Mouse (Mus musculus) layer of hippocampus, adult 18-20 months (tissue): ENCODE measurements around the gene Gm30083. TPM values are rescaled to one million over a fixed set of nuclear protein-coding genes. Genes with fewer than 3 reads are reported as not detected.
A peak's percentile ranks its signal among the peaks of the same experiment; 100 is the strongest.

ENCODE experiments used
- DNase-seq, 2 experiments: peaks; one replicate each; pipeline ENCODE4 v3.0.0; 2022; ENCODE audit warnings: low spot score in 2 of 2
- long read RNA-seq: library from polyadenylated mRNA; stranded (forward); transcript quantifications from one replicate; pipeline ENCODE4 v2.0.0, GENCODE M21; 2021
- total RNA-seq, 2 experiments: library from RNA; stranded (reverse); gene quantifications; 2 replicates each; pipeline ENCODE4 v1.2.3; 2021

Gene Gm30083
- total RNA-seq, result not detected
- long read RNA-seq, result 0 reads

DNA sequence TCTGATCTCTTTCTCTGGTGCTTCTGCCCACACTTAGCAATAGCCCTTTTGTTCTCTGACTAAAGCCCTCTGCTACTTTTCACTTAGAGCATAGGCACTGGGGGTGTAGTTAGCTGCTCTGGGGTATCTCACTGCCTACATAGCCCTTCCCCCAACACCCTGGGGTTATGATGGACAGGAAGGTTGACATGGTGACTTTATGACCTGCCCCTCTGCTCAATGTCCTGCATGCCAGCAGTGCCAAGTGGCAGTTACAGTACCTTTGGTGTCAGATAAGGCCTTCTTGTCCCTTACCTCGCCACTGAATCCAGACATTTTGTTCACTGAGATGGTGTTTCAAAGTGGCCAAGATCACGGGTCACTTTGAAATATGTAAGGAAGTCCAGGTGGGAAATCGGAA, at the start of gene Gm30083:
TSS of gene Gm30083 (minus strand) at position 120 of the 400 bp plus-strand sequence.
- DNase-seq, result no peak

DNA sequence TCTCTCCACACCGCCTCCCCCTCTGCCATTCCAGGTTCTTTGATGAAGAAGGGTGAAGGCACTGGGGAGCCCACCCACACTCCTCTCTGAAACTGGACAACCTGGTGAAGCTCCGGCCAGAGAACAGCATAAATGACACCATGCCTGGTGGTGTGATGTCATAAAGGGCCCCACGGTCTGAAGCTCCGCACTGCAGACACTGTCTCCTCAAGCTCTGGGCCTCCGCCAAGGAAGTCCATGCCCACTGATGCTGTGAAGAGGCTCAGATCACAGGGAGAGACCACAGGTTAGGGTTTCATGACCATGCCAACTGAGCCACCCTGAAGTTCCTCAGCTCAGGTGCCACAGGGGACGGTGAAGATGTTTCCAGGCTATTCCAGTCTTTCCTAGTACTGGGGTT, 37.5 kb upstream of the Gm30083 start, which contains the start of gene Antxrl:
TSS of gene Antxrl (plus strand) at position 192 of the 400 bp plus-strand sequence.
- DNase-seq, result no peak

DNA sequence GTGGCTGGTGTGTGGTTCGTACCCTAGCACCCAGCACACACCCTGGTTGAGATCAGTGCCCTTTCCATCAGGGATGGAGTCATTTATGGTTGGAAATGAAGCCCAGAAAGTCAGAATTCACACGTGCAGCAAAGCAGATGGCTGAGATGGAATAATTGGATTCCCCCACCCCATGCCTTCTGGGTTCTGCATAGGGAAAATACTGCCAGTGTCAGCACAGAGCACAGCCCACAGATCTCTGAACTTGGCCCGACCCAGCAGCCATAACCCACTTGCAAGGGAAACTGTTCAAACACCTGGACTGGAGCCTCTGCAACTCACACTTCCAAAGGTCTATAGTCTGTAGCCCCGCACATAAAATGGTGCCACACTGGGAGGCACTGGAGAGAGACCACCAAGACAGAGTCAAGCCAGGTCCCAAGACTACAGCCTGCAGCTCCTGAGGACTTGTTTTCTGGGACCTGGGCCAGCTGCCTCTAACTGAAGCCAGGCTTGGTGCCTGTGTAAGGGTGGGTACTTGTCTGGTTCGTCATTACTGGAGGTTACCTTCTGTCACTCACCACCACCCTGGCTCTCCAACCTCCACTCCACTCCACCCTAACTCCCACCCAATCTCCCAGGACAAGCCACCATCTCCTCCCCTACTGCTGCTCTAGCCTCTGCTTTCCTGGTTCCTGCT, 35.3 kb upstream of the Gm30083 start:
- peak in 1 of 2 experiments; percentile 9 for DNase-seq

DNA sequence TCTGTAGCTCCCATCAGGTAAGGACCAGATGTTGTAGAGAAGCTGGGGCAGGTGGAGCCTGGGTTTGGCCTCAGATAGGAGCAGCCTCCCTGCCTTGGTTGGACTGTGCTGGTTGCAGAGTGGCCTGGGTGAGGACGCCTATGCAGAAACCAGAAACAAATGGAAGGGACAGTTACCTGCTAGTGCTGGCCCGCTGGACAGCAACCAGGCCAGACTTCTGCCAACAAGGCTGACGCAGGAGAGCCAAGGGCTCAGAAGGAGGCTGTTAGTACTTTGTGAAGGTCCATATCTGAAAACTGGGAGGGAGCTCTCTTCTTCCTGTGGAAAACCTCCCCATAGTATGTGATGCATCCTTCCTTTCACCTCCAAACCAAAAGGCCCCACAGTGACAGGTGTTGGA, 28.4 kb upstream of the Gm30083 start:
- no peak for DNase-seq

DNA sequence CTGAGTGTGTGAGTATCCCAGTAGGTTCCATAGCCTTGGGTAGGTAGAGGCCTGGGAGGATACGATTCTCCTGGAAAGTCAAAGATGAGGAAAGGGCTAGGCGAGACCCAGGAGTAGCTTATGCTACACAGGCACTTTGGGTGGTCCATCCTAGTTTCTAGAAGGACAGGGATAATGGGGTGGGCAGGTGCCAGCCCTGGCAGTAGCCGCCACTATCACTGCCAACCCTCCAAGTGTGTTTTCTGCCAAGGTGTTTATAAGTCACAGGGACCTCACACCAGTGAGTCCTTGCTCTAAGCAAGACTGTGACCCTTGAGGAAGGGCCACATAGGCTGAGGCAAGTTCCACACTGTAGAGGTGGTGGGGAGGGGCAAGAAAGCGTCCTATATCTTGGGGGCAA, 26.3 kb upstream of the Gm30083 start:
- DNase-seq, result no peak

DNA sequence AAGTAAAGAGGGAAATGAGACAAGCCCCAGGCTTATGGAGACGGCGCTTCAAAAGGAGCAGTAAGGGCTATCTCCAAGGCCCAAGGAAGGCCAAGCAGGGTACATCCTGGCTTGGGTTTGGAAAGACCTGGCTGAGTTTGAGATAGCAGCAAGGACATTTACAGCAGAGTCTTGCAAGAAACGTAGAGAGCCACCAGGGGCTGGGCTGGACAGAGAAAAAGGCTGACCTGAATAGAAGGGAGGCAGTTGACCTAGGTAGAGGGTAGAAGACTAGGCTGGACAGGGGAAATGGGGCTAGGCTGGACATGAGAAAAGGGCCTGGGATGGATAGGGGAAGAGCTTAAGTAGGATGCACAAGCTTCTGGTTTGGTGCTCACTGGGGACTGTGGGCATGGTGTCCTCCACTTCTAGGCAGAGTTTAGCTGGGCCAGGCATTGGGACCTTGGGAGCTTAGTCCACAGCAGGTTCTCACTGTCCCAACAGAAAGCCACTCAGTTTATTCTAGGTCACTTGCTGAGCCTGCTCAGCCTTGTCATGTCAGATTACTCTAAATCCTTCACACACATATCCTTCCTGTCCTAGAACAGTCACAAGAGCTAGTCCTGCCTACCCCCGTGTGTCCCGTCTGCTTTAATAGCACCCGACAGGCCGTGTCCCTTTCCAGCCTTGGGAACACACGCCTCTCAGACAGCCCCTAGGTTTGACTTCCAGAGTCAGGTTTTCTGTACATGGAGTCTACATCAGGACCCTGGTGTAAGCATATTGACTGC, 19.0 kb upstream of the Gm30083 start:
- no peak for DNase-seq

DNA sequence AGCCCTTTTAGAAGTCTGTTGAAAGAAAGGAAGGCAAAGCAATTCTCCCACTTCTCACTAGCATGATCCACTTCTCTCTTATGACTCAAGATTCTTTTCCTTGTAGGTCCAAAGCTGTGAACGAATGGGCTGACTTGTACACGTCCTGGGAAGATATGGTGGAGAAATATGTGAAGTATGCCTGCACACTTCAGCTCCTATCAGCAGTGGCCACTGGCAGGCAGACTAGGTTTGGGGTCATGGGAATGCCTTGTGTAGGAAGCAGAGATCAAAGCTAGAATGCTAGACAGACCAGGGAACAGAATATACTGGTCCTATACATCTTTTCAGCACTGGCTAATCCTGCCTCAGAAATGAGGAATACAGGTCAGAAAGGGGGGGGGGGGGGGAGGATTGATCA, 11.7 kb upstream of the Gm30083 start:
- DNase-seq, result no peak

DNA sequence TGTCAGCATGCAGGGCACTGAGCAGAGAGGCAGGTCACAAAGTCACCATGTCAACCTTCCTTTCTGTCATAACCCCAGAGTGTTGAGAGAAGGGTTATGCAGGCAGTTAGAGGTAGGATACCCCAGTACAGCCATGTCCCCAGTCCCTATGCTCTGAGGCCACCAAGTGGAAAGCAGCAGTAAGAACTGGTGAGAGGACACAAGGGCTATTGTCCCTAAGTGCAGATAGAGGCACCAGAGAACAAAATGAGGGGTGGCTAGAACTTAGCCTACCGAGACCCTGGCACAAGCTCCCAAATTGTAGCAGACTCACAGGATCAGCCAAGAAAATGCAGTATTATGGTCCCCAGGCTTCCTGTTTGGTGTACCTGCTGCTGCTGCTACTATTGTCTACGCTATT, 2.0 kb upstream of the Gm30083 start:
- DNase-seq, result peak in 1 of 2 experiments; percentile 6

DNA sequence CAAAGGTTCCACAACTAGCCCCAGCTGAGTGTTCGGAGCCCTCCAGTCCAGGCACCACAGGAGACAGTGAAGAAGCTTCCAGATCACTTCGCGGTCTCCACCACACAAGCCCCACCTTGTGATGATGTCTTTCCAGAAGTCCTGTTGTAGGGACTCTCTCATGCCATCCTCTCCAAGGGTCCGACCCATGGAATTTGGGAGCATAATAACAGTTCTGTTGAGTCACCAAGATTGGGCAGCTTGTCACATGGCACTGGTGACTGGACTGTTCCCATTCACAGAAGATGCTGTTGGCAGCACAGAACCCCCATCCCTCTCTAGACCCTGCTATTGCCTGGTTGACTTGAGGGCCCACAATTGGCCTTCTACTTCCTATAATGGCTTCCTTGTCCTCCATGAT, 1.4 kb upstream of the Gm30083 start, which contains the start of gene Gm5460:
TSS of gene Gm5460 (plus strand) at position 378 of the 400 bp plus-strand sequence.
- DNase-seq, result no peak

DNA sequence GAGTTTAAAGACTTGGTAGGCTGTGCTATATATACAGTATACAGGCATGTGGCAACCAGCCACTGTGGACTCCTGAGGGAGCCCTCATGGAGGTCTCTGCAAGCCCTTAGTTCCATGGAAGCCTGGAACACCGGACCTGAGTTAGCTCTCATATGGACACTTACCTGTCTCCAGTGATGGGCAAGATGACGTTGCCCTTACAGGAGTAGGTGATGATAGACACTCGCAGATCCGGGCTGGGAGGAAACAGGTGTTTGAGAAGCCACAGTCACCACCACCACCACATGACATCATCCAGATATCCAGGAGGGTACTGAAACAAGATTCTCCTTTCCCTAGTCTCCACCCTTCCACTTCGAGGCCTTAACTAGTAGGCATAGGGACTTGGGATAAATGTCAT, 12.6 kb downstream of the Gm30083 start:
- DNase-seq, result no peak

DNA sequence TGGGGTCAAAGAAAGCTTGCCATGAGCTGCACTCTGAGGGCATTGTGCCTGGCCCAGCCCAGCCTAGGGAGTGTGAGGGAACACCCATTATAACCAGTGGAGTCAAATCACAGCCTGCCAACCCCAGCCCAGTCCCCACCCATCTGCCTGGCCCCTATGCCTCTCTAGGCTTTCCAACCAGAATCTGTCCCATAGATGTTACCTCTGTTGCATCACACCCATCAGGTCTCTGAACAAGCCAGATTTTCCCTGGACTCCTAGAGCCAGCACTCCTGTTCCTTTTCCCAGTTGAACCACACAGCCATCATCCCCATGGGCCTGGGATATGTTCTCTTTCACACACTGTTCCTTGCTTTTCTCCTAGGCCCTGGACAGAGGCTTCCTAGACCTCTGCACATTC, 13.5 kb downstream of the Gm30083 start:
- DNase-seq, result no peak

DNA sequence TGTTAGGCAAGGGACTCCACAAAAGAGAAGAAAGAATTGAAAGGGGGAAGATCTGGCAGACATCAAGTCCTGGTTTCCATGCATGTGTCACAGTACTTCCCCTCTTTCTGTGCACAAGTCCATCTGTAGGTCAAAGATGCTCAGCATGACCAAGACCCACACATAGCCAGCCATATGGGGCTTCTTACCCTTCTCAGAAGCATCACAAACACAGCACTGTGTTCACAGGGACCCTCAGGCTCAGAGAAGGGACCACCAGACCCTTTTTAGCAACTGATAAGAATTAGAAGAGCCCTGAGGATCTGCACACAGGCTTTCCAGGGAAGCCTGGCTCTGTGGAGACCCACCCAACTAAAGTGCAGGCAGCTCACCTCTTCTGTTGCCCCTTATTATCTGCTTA, 14.9 kb downstream of the Gm30083 start:
- DNase-seq, result no peak

DNA sequence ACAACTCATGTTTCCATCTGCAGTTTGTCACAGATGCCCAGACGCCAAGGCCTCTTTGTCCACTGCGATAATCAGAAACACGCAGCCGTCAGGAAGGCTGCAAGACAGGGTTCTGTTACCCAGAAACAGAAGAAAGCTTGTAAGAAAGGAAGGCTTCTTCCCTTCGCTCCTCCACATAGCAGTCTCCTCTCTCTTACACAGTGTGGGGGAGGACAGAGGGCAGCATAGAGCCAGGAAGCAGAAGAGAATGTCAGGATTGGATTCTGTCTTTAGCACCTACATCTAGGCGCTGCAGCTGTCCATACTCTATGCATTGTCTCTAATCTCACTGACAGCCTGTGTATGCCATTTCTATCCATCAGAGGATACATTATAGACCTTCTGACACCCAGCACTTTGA, 17.6 kb downstream of the Gm30083 start:
- no peak for DNase-seq

DNA sequence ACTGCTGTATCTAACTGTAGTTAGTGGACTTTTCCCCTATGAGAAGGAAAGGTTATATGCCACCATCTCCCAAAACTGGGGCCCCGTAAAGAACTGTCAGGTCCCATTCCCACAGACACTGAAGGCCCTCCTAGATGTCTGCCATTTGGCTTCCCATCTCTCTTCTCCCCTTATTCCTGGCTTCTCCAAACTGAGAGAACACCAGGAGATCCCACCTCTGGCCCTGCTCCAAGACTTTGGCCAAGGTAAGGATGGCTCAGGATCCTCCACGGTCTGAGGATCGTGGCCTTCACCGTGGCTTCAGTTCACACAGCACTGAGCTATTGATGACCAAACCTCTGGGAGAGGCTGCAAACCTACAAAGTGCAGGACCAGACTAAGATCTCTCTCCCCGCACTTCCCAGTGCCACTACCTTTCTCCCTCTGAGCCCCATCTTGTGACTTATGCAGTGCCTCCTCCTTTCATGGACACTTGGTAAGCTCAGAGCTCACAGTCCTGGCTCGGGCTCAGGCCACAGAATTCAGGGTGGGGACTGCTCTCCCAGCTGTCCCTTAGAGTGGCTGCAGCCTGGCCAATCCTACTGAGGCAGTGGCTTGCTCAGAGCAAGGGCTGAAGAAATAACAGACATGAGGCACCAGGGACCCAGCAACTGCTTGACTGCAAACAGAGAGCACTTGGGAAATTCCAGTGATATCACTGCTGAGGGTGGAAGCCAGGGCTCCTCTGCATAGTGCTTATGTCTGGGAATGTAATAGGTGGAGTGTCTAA, 21.3 kb downstream of the Gm30083 start:
- DNase-seq, result no peak

DNA sequence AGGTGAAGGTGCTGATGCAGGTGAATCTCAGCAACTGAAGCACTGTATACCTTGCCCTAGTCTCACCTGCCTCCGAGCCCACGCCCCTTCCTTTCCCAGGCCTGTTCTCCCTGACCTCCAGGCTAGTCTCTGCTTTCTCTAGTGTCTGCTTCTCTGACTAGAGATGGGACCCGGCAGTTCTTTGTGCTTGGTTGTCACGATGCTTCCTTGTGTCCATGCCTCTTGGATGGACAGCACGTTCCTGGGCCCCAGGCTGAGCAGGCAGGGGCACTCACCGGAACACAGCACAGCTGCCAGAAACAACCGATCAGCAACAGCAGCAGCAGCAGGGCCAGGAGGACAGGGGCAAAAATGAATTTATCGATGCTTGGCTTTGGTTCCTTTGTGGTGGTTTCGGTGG, 21.9 kb downstream of the Gm30083 start:
- DNase-seq, result no peak

DNA sequence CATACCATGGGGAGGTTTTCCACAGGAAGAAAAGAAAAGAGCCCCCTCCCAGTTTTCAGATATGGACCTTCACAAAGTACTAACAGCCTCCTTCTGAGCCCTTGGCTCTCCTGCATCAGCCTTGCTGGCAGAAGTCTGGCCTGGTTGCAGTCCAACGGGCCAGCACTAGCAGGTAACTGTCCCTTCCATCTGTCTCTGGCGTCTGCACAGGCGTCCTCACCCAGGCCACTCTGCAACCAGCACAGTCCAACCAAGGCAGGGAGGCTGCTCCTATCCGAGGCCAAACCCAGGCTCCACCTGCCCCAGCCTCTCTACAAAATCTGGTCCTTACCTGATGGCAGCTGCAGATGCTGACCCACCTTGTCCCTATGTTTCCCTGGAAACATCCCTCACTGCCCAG, 23.0 kb downstream of the Gm30083 start:
- DNase-seq, result no peak

DNA sequence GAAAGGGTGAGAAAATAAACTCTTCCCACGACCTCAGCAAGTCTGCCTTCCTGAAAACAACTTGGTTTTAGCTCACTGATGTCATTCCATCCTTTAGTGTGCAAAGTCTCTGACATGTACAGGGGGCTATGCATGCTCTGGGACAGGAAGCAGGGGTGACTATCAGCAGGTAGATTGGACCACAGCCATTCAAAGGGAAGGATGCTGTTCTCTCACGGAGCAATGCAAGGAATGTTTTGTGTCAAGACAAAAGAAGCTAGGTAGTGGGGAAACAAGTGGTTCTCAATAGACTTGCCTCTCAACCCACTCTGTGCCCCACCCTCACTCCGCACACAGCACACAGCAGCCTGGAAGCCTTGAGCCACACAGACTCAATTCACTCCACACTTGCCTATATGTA, 25.8 kb downstream of the Gm30083 start:
- DNase-seq, result no peak

DNA sequence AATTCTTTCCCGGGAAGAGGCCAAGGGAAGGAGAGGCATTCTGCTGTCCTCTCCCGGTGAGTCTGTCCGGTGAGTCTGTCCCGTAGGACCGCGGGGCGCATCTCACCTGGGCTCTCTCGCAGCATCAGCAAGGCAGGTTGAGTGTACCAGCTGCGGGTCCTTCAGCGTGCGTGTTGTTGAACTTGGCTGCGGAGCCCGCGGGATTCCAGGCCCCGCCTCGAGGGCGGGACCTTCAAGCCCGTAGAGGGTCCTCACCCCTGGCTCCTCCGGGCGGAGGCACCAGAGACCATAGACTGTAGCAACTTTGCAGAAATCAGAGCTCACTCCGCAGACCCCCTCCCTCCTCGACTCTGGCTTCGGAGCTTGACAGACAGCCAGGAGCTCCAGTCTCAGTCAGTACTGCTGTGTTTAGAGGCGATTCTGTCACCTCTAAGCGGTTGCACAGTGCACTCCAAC, 36.4 kb downstream of the Gm30083 start, which contains the start of gene Zfp488:
TSS of gene Zfp488 (minus strand) at position 161 of the 456 bp plus-strand sequence.
- peak in 1 of 2 experiments; percentile 17 for DNase-seq

DNA sequence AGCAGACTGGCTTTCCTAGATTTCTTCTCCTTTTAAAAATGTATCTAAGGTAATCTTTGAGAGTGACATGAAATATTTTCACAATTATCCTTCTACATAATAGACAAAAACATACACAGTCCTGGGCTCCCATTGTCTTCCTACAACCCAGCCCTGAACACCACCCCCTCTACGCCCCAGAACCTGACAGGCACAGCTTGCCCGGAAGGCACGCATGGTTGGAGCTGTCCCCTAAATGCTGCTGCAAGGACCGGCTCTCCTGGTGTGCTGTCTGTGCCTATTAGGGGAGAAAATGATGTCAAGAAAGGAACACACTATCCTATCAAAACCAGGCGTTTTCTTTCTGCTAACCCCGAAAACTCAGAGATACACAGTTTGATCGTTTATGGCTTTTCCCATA, 37.2 kb downstream of the Gm30083 start:
- DNase-seq, result no peak

DNA sequence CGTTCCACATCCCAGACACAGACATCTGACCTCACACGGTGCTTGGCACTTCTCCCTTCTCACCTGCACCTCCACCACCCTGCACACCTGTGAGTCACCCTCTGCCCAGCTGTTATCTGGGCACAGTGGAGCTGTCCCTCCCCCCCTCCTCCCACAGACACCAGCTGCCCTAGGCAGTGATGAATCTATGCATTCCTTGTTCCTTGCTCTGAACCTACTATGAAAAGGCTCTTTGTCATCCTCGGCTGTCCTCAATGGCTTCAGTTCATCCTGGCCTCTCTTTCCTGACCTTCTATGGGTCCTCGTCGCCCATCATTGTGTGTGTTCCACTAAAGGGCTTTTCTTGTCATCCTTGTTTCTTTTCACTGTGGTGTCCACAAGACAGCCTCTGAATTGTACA, 40.2 kb downstream of the Gm30083 start:
- peak in 1 of 2 experiments; percentile 19 for DNase-seq

DNA sequence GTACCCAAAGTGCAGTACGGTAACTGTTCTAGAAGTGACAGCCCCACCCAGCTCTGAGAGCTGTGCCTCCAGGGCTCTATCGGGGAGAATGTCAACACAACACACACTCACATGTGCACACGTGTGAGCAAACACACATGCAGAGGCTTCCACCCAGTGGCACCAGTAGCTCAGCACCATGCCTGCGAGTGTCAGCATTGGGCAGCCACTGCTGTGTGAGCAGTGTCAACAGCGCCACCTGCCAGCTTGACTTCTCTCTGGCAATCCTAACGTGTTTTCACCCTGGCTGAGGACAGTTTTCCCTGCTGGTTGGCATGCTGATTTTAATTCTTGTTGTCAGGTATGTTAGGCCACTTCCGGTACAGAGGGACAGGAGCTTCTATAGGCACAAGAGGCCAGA, 42.3 kb downstream of the Gm30083 start:
- no peak for DNase-seq

DNA sequence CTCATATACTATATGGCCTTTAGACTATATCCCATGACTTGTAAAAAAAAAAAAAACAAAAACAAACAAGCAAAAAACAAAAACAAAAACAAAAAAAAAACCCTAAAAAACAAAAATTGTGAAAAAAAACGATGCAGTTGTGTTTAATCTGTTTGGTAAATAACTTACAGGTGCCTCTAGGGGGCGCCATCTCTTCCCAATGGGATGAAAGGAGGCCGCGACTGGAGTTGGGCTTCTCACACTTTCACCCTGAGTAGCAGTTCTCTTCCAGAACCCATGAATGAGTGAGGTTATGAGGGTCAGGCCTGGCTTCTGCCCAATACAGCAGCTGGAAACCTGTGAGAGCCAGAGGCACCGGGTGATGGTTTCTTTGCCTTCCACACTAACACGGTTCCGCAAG, 49.3 kb downstream of the Gm30083 start:
- DNase-seq, result no peak
